Mouse (Mus musculus) heart, embryonic 11.5 days (tissue): ENCODE results near the gene Myh1. TPM values are rescaled to one million over a fixed set of nuclear protein-coding genes. Genes with fewer than 3 reads are reported as not detected.

ENCODE experiments used
- ATAC-seq: fragments of 200-750 bp; cut with Nextera tagmentation; replicated peaks from 2 replicates; pipeline ENCODE4 v1.8.0; 2017; ENCODE audit warnings: moderate library complexity; ENCODE audit not compliant: insufficient number of reproducible peaks, low FRiP score, low TSS enrichment
- H3K27ac ChIP-seq: fragments of 300-500 bp; sonication (generic); 2 replicates; pipeline ENCODE4 v1.5.1; 2014; ENCODE audit warnings: mild to moderate bottlenecking, low read depth, low read length
- H3K27me3 ChIP-seq: fragments of 300-500 bp; sonication (generic); 2 replicates; pipeline ENCODE4 v1.6.1; 2014; ENCODE audit warnings: mild to moderate bottlenecking, low read length, mixed read lengths; ENCODE audit not compliant: control insufficient read depth, insufficient read depth
- H3K36me3 ChIP-seq: fragments of 300-500 bp; sonication (generic); 2 replicates; pipeline ENCODE4 v1.6.1; 2014; ENCODE audit warnings: mild to moderate bottlenecking, low read length, moderate library complexity, mixed read lengths; ENCODE audit not compliant: control insufficient read depth, insufficient read depth
- H3K4me1 ChIP-seq: fragments of 300-500 bp; sonication (generic); 2 replicates; pipeline ENCODE4 v1.6.1; 2014; ENCODE audit warnings: low read length; ENCODE audit not compliant: control insufficient read depth, insufficient read depth
- H3K4me2 ChIP-seq: fragments of 300-500 bp; sonication (generic); 2 replicates; pipeline ENCODE4 v1.6.1; 2014; ENCODE audit warnings: mild to moderate bottlenecking, moderate library complexity
- H3K4me3 ChIP-seq: fragments of 300-500 bp; sonication (generic); 2 replicates; pipeline ENCODE4 v1.5.1; 2014; ENCODE audit warnings: low read depth, low read length
- H3K9ac ChIP-seq: fragments of 300-500 bp; sonication (generic); 2 replicates; pipeline ENCODE4 v1.6.1; 2014; ENCODE audit warnings: mild to moderate bottlenecking, low read depth, low read length, moderate library complexity
- H3K9me3 ChIP-seq: fragments of 300-500 bp; sonication (generic); replicated peaks from 2 replicates; pipeline ENCODE4 v1.6.1; 2016; ENCODE audit warnings: low read length; ENCODE audit not compliant: control insufficient read depth
- WGBS: fragments of 180-500 bp; shearing (Covaris S2); extraction: QIAGEN DNeasy Blood & Tissue Kit; methylation state at CpG from one replicate; pipeline ENCODE4 v1.1.7; 2014; ENCODE audit not compliant: insufficient replicate concordance; 5-methylcytosine and 5-hydroxymethylcytosine counted together
- polyA plus RNA-seq: library from polyadenylated mRNA; unstranded; fragments of >200 nt; fragmentation: Nextera tagmentation; extraction: Ambion mirVana; gene quantifications from 2 replicates; pipeline ENCODE4 v1.2.1, GENCODE M21; 2014

Gene Myh1
- polyA plus RNA-seq, 1 experiment from 2014 or later = 0.13 TPM

GRCm38 (mm10) chr11:67164851-67165250 lies 35.0 kb upstream of the Myh1 start:
- no peaks in the 10 kb centered on the region for H3K36me3 ChIP-seq
- ATAC-seq = no peak
- H3K27ac ChIP-seq = no peak overlapping the region
- H3K9ac ChIP-seq = no peak overlapping the region
- no peaks in the 10 kb centered on the region for H3K4me1 ChIP-seq
- H3K9me3 ChIP-seq = no peaks in the 10 kb centered on the region
- no peak overlapping the region for H3K4me3 ChIP-seq
- no peaks in the 10 kb centered on the region for H3K27me3 ChIP-seq
- WGBS = 52% methylated on average over 5 of the region's 5 CpGs
- no peak overlapping the region for H3K4me2 ChIP-seq

DNA sequence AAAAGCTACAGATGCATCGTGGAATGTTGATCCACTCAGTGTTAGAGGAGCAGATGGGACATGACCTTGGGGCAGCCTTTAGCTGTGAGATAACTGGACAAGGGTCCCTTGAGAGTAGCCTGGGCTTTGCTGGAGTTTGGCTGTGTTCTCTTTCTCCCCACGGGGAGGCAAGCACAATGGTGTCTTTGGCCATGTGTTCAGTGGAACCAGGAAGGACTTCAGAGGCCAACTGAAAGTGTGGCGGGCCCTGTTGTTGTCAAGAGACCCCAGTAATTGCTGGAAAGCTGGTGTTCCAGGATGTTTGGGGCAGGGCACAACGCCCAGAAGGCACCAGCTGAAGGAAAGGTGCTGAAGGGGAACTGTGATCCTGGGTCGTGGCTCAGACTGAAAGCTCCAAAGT lies 30.6 kb upstream of the Myh1 start:
- Histone ChIP-seq H3K4me2 (no peak overlapping the region), H3K4me3 (no peak overlapping the region), H3K27me3 (no peaks in the 10 kb centered on the region), H3K36me3 (no peaks in the 10 kb centered on the region), H3K9ac (no peak overlapping the region), H3K4me1 (no peaks in the 10 kb centered on the region), H3K9me3 (no peaks in the 10 kb centered on the region), H3K27ac (no peak overlapping the region)
- WGBS = 51% methylated on average over 5 of the region's 5 CpGs
- ATAC-seq = no peak

GRCm38 (mm10) chr11:67170727-67171126 lies 29.1 kb upstream of the Myh1 start, which contains the start of gene Myh2:
Gene Myh2, plus strand, starts transcription at chr11:67171027.
- H3K27ac ChIP-seq = no peak within 1 kb of the TSS
- H3K9me3 ChIP-seq = no peaks in the 10 kb centered on the region
- no peaks in the 10 kb centered on the region for H3K4me1 ChIP-seq
- no peak for ATAC-seq
- H3K36me3 ChIP-seq = no peaks in the 10 kb centered on the region
- 77% methylated on average over 14 of the region's 14 CpGs for WGBS
- no peak within 1 kb of the TSS for H3K4me3 ChIP-seq
- H3K27me3 ChIP-seq = no peaks in the 10 kb centered on the region
- H3K4me2 ChIP-seq = no peak within 1 kb of the TSS
- no peak within 1 kb of the TSS for H3K9ac ChIP-seq

DNA sequence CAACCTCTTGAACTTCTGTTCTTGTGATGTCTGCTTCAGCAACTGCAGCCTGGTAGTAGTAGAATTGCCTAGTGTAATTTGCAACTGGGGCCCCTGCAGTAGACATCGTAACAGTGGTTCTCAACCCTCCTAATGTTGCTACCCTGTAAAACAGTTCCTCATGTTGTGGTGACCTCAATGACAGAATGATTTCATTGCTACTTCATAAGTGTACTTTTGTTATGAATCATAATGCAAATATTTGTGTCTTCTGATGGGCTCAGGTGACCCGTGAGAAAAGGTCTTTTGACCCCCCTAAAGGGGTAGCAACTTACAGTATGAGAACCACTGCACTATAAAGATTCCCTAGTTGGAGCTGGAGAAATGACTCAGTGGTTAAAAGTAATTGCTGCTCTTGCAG lies 27.4 kb upstream of the Myh1 start:
- Histone ChIP-seq H3K36me3 (no peaks in the 10 kb centered on the region), H3K27me3 (no peaks in the 10 kb centered on the region), H3K9me3 (no peaks in the 10 kb centered on the region), H3K4me1 (no peaks in the 10 kb centered on the region), H3K9ac (no peak overlapping the region), H3K4me3 (no peak overlapping the region), H3K27ac (no peak overlapping the region), H3K4me2 (no peak overlapping the region)
- WGBS = 79% methylated on average over 2 of the region's 2 CpGs
- ATAC-seq = no peak

DNA sequence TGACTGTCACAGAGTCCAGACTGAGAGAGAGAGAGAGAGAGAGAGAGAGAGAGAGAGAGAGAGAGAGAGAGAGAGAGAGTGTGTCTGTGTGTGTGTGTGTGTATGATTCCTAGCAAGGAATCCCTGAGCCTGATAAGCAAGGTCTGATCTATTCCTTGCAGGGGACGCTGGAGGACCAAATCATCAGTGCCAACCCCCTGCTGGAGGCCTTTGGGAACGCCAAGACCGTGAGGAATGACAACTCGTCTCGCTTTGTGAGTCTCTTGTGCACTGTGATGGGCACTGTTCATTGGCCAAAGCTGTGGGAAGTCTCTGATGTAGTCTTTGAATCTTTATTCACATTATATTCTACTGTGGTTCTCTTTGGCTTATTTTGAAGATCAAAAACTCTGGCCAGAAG lies 23.5 kb upstream of the Myh1 start:
- Histone ChIP-seq H3K9ac (no peak overlapping the region), H3K9me3 (no peaks in the 10 kb centered on the region), H3K36me3 (no peaks in the 10 kb centered on the region), H3K4me1 (no peaks in the 10 kb centered on the region), H3K4me2 (no peak overlapping the region), H3K4me3 (no peak overlapping the region), H3K27me3 (no peaks in the 10 kb centered on the region), H3K27ac (no peak overlapping the region)
- no peak for ATAC-seq
- 50% methylated on average over 5 of the region's 5 CpGs for WGBS

DNA sequence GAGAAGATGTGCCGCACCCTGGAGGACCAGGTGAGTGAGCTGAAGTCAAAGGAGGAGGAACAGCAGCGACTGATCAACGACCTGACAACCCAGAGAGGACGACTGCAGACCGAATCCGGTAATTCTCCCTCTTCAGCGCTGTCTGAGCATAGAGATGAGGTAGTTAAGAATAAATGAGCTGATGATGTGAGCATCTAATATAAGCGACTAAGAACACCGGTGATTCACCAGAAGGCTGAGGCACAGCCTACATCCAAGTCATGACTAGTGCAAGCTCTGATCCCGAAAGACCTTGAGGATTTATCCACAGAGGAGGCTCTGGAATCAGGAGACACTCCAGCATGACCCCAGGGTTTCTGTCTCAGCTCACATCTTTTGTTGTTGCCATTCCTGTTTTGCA lies 9.5 kb upstream of the Myh1 start:
- Histone ChIP-seq H3K9ac (no peak overlapping the region), H3K27ac (no peak overlapping the region), H3K4me3 (no peak overlapping the region), H3K36me3 (no peaks in the 10 kb centered on the region), H3K9me3 (no peaks in the 10 kb centered on the region), H3K4me1 (no peaks in the 10 kb centered on the region), H3K4me2 (no peak overlapping the region), H3K27me3 (no peaks in the 10 kb centered on the region)
- 78% methylated on average over 10 of the region's 10 CpGs for WGBS
- no peak for ATAC-seq

DNA sequence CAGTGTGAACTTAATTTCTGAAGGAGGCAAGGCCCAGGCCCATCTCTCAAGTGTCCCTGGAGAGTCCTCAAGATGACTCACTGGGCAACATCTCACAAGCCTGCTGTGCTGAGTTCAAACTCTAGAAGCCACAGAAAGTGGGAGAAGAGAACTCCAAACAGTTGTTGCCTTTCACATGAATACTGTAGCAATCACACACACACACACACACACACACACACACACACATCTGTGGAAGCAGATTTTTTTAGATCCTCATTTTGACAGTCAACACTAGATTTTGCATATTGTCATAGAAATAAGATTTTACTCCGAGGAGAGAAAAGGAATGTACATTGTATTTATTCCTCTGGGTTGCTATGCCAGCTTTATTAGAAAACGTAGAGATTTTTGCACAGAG lies 9.0 kb upstream of the Myh1 start:
- Histone ChIP-seq H3K9me3 (no peaks in the 10 kb centered on the region), H3K27ac (no peak overlapping the region), H3K9ac (no peak overlapping the region), H3K4me2 (no peak overlapping the region), H3K27me3 (no peaks in the 10 kb centered on the region), H3K4me3 (no peak overlapping the region), H3K36me3 (no peaks in the 10 kb centered on the region), H3K4me1 (no peaks in the 10 kb centered on the region)
- 85% methylated on average over 2 of the region's 2 CpGs for WGBS
- no peak for ATAC-seq

DNA sequence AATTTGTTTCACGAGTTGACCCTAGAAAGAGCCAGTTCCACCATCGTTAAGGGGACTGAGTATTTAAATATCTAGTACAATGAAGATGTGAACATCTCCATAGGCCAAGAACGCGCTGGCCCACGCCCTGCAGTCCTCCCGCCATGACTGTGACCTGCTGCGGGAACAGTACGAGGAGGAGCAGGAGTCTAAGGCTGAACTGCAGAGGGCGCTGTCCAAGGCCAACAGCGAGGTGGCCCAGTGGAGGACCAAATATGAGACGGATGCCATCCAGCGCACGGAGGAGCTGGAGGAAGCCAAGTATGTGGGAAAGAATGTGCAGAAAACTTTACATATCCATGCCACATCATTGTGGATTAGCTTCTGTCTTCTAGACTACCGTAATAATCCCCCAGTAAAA lies 8.4 kb upstream of the Myh1 start:
- Histone ChIP-seq H3K9ac (no peak overlapping the region), H3K36me3 (no peaks in the 10 kb centered on the region), H3K4me1 (no peaks in the 10 kb centered on the region), H3K27me3 (no peaks in the 10 kb centered on the region), H3K27ac (no peak overlapping the region), H3K4me2 (no peak overlapping the region), H3K4me3 (no peak overlapping the region), H3K9me3 (no peaks in the 10 kb centered on the region)
- 80% methylated on average over 14 of the region's 14 CpGs for WGBS
- ATAC-seq = no peak

- Histone ChIP-seq H3K27ac (no peak overlapping the region), H3K27me3 (no peaks in the 10 kb centered on the region), H3K9ac (no peak overlapping the region), H3K36me3 (no peaks in the 10 kb centered on the region), H3K4me3 (no peak overlapping the region), H3K4me2 (no peak overlapping the region), H3K9me3 (no peaks in the 10 kb centered on the region), H3K4me1 (no peaks in the 10 kb centered on the region)
- no peak for ATAC-seq
- WGBS = 61% methylated on average over 1 of the region's 1 CpGs
These were observed 531 bp upstream of the Myh1 start for GRCm38 (mm10) chr11:67199321-67199720.
